Mouse (Mus musculus) stomach, postnatal 0 days (tissue): ENCODE measurements around the gene Hist1h4h.

Experiments
- CTCF ChIP-seq: IDR thresholded peaks from 2 replicates; pipeline ENCODE4 v1.5.1; 2016; ENCODE audit warnings: antibody characterized with exemption, low read depth, mild to moderate bottlenecking, moderate library complexity
- EP300 ChIP-seq: optimal IDR thresholded peaks from 2 replicates; pipeline ENCODE3; 2016; ENCODE audit warnings: antibody characterized with exemption

DNA sequence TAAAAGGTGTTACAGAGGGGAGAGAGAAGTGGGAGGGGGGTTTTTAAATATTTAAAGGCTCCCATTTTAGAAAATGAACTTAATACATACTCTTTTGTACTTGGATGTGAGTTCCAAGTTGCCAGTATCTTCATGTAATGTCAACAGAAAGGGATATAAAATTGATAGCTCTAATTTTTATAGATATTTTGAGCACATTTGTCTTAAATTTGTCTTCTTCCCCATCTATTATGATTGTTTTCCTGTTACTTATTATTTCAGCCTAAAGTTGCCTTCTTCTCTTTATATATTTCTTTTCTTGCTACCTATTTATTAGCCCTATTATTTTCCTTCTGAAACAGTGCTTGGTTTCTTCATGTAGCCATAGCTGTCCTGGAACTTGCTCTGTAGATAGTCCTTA lies 22.1 kb downstream of the Hist1h4h start, which contains the start of gene Hist1h1d:
- TF ChIP-seq CTCF (no peak), EP300 (no peak)
